Mouse (Mus musculus): Measurements from ENCODE around the gene Gcnt1.

Gcnt1 gene

DNA sequence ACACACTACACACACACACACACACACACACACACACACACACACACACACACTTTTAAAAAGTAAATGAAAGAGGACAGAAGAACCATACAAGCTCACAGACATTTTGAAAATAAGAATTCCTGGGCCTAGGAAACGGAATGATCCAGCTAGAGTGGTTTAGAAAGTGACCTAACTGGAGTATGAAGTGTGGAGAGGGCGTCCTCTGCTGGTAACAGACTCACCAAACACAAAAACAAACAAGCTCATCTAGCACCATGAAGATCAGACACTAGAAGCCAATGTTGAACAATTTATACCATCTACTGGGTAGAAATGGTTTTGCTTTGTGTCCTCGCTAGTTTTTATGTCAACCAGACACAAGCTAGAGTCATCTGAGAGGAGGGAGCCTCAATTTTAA lies 7.9 kb downstream of the Gcnt1 start:
- no peak for DNase-seq

DNA sequence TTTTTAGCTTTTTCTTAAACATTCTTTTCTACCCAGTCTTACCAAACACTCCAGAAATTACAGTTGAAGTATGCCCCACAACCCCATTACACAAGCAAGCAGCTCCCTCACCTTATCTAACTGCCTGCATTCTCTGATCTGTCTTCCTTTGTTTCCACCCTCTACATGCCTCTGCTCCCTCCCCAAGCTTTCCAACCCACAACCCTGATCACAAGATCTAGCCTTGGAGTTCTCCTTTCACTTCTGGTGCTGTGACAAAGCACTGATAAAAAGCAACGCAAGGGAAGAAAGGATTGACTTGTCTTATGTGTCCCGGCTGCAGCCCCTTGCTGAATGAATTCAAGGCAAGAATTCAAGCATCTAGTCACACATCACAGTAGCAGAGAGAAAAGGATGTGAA lies 11.5 kb downstream of the Gcnt1 start:
- no peak for DNase-seq

DNA sequence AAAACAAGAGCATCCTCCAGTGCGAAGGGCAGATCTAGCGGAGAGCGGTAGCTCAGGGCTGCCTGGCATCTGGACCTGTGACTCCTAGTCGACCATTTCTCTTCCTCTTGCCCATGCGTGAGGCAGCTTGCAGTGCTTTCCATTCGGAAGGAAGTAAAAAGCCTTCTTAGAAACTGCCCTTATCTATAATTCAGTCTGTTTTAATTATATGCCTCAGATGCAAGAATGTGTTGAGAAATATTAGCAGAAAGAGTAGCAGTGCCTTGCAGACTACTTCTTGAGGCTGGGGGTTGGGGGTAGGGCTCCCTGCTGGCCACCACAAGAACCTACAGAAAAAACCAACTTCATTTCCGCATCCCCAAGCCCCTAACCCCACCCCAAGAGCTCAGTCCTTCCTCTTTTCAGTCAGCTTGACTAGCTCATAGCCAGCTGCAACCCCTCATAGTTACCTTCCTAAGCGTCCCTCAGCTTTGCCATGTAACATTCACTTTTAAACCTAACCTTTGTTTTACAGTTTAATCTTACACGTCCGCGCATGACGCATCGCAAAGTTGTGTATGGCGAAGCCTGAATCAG lies 13.2 kb downstream of the Gcnt1 start:
- no peak for DNase-seq

DNA sequence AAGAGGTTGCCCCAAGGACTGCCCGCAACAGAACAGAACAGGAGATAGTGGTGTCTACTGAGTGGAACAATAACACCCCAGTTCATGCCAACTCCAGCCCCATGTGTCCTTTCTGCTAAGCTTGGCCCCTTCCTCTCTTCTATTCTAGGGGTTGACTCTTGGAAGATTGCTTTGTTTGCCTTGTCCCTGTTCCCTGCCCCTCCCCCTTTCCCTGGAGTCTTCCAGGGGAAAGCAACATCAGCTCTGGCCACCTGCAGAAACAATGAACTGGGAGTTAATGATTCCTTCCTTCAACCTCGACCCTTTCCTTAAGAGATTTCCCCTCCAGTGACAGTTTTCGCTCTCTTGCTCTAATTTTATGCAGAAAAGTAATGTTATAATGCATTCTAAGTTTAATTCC lies 15.3 kb downstream of the Gcnt1 start:
- no peak for DNase-seq

DNA sequence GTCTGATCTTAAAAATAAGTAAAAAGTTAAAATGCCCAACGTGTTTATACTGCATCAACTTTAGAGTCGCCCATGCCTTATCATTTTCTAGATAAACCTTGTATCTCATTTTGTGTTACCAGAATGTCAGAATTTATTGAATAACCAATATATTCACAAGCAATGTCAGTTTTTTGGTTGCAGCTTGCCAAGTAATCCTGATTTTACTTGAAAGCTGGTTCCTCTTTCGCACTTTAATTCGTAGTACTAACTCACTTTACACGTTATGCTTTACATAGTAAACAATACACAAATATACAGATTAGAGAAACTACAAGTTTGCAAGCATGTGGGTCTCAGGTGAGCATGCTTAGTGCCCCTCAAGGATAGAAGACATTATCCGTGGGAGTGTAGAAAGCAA lies 15.7 kb downstream of the Gcnt1 start:
- DNase-seq = no peak

DNA sequence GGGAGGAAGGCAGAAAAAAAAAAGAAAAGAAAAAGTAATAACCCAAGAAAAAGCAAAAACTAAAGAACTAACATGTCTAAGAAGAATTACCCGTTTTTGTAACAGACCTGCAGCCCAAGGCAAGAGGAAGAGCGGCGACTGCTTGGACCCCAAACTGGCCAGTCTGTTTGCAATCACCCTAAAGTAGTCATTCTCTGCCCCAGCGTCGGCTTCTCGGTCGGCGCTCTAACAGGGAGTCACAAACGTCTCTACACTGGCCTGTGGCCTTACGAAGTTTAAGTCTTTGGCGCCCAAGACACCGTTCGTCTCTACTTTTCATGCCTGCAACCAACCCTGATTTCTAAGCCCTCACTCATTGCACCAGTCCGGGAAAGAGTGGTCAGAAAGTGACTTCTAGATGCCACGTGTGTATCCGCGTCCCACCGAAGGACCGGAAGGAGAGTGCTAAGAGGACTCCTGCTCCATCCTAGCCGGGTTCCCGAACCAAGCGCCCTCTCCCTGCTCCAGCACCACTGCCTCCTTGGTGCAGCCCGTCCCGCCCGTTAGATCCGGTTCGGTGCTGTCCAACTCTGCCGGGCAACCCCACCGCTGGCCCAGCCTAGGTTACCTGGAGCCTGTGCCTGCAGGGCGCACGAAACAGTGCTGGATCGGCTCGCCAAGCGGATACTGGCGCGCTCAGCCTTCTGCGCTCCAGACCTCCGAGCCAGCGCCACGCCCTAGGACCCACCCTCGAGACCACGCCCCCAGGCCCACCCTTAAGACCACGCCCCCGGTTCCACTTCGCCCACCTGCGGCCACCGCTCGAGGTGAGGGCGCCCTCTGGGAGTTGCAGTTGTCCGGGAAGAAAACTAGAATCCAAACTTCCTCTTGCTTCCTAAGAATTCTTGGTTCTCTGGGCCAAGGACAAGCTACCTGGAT lies 16.4 kb downstream of the Gcnt1 start:
- DNase-seq = peak; percentile 67

DNA sequence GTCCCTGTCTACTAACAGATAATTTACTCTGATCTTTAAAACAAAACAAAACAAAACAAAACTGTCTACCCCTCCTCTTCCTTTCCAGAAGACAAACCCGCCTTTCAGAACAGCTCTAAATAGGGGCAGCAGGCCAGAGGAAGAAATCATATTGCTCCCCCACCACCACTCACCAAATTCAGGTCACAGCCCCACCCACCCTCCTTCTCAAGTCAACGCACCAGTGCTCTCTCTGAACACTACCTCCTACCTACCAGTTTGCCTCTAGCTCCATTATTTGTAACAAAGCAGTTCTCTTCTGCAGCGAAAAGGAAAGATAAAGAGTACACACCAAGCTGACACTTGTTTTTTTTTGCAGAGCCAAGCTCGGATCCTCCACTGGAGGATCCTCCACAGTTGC lies 17.3 kb downstream of the Gcnt1 start:
- no peak for DNase-seq

DNA sequence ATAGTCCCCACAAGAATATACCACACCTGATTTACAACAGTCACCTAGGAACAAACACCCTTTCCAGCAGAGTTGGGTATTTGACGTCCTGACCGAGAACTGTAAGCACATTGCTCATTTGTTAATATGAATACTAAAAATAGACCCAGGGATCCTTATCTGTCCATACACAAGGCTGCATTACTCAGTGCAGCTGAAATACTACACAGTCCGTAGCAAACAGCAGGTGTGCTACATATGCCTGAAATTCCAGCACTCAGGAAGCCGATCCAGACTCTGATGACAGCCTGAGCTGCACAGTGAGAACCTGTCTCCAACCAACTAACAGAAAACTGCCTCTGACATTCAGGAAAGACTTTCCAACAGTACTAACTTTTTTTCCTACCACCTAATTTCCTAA lies 17.8 kb downstream of the Gcnt1 start:
- DNase-seq = no peak

DNA sequence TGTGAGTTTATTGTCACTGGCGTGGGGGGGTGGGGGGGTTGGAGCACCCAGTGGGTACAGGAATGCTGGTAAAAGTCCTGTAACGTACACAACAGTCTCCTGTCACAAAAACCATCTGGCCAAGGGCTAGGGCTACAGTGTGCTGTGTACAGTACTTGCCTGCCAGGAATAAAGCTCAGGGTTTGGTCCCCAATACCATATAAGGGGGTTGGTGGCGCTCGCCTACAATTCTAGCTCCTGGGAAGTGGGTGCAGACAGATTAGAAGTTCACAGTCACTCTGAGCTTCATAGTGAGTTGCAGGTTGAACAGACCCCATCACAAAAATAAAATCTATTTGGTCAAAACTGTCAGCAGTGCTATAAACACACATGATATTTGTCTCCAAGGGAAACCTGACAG lies 18.3 kb downstream of the Gcnt1 start:
- no peak for DNase-seq

DNA sequence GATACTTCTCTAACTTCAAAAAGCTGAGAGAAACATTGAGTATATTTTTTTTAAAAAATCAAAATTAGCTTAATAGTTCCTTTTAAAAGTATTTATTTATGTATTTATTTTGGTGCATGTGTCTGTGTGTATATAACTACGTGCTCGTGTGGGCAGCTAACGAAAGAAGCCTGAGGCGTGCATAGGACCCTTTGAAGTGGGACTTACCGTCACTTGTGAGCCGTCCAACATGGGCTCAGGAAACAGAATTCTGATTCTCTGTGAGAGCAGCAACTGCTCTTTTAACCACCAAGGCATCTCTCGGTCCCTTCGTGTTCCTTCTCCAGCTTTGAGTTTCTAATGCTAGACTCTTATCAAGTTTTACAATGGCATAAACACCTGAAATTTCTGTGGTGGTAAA lies 18.9 kb downstream of the Gcnt1 start:
- no peak for DNase-seq

DNA sequence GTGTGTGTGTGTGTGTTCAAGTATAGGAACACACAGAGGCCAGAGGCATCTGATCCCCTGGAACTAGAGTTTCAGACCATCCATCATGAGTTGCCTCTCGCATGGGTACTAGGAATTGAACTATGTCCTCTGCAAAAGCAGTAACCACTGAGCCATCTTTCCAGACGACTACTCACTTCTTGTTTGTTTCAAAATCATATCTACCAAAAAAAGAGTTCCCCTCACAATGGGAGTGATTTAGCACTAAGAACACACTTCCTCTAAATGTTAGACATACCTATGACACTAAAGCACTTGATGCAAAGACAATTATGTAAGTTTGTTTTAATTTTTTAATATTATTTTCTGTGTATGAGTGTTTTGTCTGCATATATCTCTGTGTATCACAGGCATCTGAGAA lies 24.8 kb downstream of the Gcnt1 start:
- no peak for DNase-seq

DNA sequence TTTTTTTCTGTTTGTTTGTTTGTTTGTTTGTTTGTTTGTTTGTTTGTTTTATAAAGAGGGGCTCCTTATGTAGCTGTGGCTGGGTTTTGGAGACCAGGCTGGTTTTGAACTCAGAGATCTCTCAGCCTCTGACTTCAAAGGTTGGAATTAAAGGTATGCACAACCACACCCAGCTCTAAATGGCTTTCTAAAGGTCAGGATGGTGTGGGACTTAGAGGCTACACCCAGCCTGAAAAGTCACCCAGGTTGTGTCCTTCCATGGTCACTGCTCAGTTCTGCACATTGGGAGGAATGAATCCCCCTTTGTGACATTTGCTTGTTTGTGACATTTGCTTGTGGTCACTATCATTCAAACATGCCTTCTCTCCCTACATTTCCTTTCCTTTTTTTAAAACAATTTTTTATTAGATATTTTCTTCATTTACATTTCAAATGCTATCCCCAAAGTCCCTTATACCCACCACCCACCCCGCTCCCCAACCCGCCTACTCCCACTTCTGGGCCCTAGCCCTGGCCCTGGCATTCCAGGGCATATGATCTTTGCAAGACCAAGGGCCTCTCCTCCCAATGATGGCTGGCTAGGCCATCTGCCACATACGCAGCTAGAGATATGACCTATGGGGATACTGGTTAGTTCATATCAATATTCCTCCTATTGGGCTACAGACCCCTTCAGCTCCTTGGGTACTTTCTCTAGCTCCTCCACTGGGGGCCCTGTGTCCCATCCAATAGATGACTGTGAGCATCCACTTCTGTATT lies 25.7 kb downstream of the Gcnt1 start:
- no peak for DNase-seq

DNA sequence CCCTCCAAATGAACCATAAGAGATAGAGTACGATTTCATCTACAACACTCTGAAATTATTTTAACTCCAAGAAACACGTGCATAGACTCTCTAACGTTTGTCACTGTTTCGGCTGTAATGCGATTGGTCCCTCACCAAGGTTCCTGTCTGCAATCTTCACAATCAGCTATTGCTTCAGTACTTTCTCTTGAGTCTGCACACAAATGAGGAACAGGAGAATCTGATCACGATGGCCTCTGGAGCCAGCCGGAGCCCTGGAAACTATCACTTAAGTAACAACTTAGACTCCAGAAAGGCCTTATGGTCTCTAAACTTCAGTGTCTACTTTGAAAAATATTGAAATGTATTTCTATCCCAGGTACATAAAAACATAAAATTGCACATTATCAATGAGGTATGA lies 27.8 kb downstream of the Gcnt1 start:
- DNase-seq = no peak

DNA sequence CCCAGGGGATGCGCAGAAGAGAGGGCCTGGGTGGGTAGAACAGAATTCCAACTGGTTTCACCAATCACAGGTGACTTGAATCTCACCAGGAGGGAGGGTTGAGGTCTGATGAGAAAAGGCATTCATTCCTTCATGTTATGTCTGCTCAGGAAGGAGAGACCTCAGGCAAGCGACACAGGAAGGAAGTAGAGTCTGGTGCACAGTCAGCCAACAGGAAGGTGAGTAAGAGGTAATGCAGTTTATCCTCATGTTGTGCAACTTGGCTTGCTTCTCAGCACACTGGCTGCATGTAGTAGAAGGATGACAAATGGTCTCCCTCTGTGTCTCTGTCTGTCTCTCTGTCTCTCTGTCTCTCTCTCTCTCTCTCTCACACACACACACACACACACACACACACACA lies 33.1 kb downstream of the Gcnt1 start:
- no peak for DNase-seq

DNA sequence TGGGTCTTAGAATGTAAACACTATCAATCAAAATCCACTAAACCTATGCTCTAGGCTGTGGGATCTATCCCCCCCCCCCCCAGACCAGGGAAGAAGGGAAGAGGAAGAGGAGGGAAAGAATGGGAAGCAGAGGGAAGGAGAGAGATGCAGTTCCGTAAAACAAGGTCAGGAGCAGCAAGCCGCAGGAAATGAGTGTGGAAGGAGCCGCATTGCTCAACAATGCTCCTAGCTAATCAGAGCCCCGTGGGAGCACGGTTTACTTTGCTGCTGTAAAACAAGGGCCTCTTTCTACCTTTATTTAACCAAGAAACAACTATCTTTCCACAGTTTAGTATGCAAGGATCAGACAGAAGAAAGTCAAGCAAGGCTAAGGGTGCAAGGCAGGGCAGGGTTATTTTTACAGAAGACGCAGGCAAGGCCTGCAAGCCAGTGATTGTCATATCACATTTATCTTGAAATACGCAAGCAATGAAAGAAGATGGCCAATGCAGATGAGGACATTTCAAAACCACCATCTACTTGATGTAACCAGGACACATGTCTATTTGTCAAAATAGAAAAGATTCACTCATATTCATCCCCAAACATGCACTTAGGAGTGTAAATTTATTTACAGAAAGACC lies 35.5 kb downstream of the Gcnt1 start:
- DNase-seq = no peak

DNA sequence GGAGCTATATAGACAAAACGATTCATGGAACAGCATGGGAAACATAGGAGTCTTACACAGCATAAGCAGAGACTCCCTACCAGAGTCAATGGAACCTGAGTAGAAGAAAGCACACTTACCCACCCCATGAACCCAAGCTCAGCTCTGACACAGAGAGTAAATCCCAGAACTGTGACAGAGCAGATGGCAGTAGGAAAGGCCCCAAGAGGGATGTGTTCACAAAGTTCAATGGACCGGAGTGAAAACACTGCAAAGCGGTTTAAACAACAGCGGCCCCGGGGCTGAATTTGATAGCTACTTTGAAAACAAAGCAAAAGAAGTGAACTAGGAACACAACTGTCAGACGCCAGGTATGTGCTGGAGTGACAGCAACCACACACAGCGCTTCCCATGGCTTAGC lies 36.0 kb downstream of the Gcnt1 start:
- DNase-seq = no peak

DNA sequence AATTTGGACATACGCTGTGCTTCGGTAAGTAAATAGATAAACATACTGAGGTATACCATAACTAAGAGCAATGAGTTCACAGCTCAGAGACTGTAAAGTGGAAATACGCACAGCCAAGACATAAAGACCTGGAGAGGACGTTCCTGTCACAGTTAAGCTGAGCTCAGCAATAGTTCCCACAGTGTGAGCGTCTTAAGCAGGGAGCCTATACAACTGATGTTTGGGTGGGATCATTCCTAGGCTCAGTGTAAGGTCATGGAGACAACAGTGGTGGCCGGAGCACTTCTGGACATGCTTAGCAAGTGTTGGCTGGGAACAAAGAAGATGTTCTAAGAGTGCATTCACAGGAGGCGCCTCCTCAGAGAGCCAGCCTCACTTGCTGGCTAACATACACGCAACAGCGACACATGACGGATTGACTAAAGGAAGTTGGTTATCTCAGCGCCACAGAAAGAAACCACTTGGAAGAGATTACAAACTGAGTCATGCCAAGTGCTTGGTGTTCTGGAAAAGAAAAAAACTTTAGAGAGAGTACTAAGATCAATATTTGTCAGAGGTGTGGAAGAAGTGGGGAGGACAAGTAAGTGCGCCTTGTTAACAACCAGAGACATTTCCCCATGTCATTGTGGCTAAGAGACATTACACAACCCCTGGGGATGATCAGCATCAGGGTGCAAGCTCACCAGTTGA lies 37.9 kb downstream of the Gcnt1 start:
- DNase-seq = no peak

DNA sequence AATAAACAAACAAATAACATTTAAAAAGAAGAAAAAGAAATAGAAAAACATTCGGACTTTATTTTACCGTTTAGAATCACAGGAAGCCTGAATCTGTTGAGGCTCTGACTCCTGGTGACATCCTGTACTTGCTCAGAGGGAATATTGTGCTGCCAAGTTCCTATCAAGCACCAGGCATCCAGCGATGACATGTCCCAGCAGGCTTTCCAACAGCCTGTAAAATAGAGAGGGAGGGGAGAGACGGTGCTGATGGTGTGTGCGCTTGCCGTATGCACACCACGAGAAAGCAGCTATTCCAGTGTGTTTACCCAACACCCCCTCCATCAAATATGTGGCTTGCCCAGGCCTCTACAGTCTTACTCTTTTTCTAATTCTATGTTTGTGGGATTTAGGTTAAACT lies 39.6 kb downstream of the Gcnt1 start:
- DNase-seq = no peak

DNA sequence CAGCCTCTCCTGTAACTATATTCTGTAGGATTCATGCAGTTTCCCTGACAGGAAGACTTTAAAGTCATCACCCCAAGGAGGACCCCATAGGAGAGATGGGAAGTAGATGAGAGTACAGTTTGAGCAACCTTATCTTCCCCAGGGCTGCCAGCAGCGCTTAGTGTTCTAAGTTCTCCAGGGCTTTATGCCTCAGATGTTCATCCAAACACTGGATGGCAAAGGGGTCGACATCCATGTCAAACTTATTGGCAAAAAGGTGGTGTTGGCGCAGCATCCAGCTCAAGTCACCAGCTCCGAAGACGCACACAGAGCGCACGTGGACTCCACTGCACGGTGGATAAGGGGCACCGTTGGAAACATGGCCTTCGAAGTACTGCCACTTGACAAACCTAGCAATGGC lies 43.7 kb downstream of the Gcnt1 start:
- no peak for DNase-seq

DNA sequence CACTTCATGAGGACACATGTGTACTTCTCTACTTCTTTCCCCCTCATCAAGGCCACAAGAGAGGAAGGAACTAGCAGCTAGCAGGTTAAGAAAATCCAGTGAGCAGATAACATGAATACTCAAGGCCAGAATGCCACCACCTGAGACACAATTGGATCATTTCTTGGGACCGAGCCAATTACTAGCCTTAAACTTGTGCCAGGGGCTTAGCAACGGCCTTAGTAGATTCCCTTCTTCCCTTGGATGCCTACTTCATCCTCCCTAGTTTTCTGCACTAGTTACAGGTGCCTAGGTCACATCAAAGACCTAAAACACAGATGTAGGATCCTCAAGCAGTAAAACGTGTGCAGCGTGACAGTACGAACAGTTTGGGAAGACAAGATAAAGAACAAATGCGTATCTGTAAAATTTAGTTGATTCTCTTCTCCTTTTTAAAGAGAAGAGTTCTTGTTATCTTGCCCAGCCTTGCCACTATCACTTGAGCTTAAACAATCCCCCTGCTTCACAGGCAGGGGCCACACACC lies 44.7 kb downstream of the Gcnt1 start:
- no peak for DNase-seq

DNA sequence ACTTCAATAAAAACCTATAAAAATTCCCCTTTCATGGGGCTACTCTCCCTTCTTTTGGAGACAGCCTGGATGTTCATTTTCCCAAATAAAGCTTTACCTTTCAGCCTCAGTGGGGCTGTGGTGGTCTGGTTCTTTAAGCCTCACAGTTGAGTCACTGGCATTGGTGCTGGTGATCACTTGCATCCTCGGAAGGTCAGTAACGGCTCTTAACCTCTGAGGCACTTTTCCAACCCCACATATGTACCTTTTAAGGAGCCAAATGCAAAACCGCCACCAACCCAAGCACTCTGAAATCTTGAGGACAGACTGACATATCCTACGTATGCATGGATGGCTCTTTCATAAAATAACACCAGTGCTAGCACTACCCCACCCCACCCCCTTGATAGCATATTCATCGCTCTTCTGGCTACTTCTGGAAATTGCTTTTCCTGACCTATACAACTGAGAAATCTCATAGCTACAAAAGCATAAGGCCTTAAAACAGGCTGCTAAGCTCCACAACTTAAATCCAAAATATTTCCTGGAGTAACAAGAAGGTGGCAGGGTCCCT lies 48.9 kb downstream of the Gcnt1 start:
- DNase-seq = no peak

DNA sequence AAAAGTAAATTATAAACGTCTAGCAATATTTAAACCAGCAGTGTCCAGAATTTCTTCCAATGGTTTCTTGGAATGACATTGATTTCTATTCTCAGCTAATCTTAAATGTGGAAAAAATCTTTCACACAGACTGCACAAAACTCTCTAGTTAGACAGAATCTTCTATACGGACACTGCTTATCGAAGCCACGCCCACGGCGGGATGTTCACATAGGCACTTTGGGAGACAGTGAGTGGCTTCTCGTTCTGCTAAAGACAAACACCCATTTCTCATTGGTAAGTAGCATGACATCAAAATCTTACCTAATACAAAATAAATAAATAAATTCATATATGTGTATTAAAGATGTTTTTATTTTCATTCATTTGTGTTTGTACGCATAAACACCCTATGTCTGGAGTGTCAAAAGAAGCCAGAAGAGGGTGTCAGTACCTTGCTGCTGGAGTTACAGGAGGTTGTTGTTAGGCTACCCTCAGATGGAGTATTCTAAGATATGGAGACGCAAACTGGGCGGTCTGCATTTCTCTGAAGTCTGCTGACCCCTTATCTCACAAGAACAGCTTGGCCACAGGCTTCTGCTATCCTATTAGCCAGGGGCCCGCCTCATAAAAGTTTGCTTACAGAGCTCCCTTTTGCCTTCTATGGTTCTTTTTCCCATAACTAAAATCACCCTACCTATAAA lies 49.5 kb downstream of the Gcnt1 start:
- no peak for DNase-seq

Measured in kidney, adult 11 months (tissue).